Mouse (Mus musculus): Measurements from ENCODE around the gene Tnfsf15.
A peak's percentile ranks its signal among the peaks of the same experiment; 100 is the strongest.

Tnfsf15 gene

DNA sequence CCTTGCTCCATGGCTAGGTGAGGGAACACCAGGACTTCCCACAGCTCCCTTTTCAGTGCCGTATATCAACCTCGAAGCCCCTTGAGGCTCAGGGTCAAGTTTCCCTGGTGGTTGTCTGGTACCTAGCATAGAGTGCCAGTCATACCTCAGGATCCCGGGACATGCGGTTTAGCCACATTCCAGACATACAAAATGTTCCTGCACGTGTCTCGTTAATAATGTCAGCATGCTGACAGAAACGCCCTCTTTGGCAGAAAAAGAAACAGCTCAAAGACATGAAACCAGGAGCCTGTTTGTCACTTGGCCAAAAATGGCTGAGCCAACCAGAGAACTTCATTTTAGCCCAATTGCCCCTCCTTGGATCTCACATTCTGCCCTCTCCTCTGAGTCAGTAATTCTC lies 2.8 kb downstream of the Tnfsf15 start:
- no peak for DNase-seq (ENCODE audit: low read depth, low spot score)

GRCm38 (mm10) chr4:63740761-63741160 lies 4.2 kb downstream of the Tnfsf15 start:
- no peak for DNase-seq (ENCODE audit: low read depth, low spot score)

- no peak for DNase-seq (ENCODE audit: low read depth, low spot score)
Observed at GRCm38 (mm10) chr4:63740001-63740400, 4.9 kb downstream of the Tnfsf15 start.

DNA sequence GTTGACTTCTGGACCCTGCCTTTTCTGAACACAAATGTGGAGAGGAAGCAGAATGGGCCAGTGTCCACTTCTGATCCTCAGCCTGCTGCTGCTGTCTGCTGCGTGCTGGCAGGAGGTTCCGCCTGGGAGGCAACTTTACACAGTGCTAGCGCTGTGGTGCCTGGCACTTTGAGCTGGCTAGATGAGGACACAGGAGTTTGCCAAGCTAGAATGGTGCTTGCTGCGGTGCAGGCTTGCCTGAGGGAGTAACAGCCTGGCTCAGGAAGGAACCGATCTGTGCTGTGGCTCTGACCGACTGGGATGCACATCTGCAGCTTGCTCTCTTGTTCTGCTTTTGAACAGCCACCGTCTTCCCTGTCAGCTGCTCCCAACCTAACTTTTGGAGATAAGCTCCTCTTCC lies 5.4 kb downstream of the Tnfsf15 start:
- no peak for DNase-seq (ENCODE audit: low read depth, low spot score)

GRCm38 (mm10) chr4:63738364-63738997 lies 6.4 kb downstream of the Tnfsf15 start:
- no peak for DNase-seq (ENCODE audit: low read depth, low spot score)

DNA sequence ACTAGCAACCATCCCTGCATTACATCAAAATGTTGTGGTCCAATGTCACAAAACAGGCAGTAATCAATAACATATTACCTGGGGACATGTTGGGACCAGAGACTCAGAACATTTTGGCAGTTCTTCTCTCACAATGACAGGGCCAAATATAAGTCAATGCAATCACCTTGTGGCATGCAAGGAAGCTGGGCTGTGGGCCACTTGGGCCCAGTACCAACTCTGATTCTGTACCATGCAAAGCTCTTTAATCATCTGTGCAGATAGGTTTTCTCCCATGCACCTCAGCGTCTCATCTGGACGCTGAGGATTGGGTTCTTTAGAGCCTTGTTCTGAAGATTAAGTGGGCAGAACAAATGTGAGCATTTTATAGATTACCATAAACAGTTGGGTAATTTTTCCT lies 13.6 kb downstream of the Tnfsf15 start:
- DNase-seq (ENCODE audit: low read depth, low spot score) = no peak

- DNase-seq (ENCODE audit: low read depth, low spot score) = no peak
Observed at GRCm38 (mm10) chr4:63726727-63727126, 18.2 kb downstream of the Tnfsf15 start.

GRCm38 (mm10) chr4:63725981-63726380 lies 18.9 kb downstream of the Tnfsf15 start:
- DNase-seq (ENCODE audit: low read depth, low spot score) = no peak

GRCm38 (mm10) chr4:63717922-63718643 lies 26.8 kb downstream of the Tnfsf15 start:
- DNase-seq (ENCODE audit: low read depth, low spot score) = no peak

DNA sequence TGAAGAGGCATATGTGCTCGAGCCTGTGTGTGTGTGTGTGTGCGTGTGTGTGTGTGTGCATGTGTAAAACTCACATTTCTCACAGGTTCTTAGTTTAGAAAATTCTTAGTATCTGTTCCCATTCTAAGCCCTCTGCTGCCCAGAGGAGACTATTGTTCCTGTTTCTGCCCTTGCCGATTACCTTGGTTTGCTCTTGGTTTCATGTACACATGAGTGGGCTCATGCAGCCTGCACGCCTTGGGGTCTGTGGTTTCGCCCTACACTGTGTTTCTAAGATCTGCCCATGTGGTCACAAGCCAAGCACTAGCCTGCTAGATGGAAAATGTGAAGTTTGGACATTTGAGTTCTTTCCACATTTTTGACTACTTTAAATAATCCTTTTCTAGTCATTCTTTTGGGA lies 33.0 kb downstream of the Tnfsf15 start:
- DNase-seq (ENCODE audit: low read depth, low spot score) = no peak

- DNase-seq (ENCODE audit: low read depth, low spot score) = no peak
Observed at GRCm38 (mm10) chr4:63710431-63711220, 34.3 kb downstream of the Tnfsf15 start.

DNA sequence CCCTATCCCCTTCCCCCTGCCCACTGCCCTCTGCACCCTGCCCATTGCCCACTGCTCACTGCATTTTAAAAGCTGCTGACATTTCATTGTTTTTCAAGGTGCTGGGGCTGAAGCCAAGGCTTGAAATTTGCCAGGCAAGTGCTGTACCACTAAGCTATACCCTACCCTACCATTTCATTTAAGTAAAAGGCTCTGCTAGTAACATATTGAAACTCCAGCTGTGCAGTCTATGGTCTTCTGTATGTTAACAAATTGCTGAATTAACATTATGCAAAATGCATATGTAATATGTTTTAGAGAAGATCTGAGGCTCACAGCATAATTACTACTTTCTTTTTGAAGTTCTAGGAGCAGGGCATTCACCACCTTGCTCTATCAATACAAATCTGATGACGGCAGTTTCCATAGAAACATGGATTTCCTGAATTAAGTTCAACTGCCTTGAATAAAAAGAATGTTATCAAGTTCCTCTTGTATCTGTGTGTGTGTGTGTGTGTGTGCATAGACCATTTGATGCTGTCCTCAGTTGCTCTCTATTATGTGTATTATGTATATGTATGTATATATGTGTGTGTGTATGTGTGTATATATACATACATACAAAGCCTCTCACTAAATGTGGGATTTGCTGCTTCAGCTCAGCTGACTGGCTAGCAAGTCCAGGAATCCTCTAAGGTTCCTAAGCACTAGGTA lies 38.5 kb downstream of the Tnfsf15 start:
- no peak for DNase-seq (ENCODE audit: low read depth, low spot score)

- DNase-seq (ENCODE audit: low read depth, low spot score) = peak; percentile 7
Observed at GRCm38 (mm10) chr4:63704232-63704631, 40.7 kb downstream of the Tnfsf15 start.

DNA sequence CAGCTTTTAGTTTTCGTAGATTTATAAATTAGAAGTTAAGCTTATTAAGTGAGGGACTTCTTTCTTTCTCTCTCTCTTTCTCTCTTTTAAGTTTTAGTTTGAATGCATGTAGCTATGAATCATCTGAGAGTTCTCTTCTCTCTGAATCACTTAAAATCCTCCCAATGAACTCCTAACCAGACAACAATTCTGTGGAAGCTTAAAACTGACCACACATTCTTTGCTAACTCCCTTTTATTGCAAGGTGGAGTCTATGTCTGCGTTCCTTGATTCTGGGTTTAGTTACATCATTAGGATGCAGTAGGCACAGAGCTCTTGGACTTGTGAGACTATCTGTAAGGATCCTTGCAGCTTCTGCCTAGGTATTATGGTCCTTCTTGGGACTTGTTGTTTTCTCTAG lies 41.2 kb downstream of the Tnfsf15 start:
- no peak for DNase-seq (ENCODE audit: low read depth, low spot score)

DNA sequence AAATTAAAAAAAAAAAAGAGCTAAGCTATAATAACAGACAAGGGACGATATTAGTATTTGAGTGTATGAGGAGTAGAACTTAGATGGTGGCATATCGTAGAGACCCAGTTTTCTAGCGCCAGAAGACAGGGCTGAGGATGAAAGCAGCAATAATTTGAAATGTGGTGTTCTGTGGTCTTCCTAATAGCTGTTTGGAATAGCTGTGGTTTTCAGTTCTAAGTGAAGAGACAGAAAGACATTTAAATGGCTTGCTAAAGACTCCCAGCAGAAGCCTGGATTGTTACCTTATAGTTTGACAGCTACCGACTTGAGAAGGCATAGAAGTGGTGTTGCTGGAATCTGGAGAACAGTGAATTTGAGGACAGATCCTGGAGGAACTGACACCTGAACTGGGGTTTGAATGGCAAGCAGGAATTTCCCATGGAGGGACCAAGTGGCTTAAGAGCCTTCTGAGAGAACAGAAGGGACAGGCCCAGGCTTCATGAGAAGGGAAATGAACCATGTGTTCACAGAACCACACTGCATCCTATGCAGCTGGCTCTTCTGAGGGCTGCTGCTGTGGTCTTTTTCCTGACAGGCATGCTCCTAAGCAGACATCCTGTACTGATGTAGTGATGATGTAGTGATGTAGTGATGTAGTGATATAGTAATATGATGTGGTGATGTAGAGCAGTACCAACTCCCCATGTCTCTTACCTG lies 42.8 kb downstream of the Tnfsf15 start:
- DNase-seq (ENCODE audit: low read depth, low spot score) = no peak

DNA sequence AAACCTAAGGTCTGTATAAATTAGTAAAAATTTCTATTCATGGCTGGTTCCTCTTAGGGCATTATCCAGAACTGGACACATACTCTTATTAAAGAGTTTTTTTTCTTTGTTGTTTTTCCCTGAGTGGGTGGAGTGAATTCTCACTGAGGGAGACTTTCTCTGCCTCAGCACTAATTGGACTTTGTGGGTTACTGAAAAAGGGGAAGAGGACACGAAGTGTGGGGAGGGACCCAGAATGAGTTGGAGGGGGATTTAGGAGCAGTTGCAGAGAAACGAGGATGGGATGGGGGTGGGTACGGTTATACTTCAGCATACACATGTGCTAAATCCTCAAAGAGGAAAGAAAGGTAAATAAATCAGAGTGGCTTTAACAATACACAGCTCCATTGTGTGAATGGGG lies 45.2 kb downstream of the Tnfsf15 start:
- no peak for DNase-seq (ENCODE audit: low read depth, low spot score)

- no peak for DNase-seq (ENCODE audit: low read depth, low spot score)
Observed at GRCm38 (mm10) chr4:63696921-63697320, 48.0 kb downstream of the Tnfsf15 start.

DNA sequence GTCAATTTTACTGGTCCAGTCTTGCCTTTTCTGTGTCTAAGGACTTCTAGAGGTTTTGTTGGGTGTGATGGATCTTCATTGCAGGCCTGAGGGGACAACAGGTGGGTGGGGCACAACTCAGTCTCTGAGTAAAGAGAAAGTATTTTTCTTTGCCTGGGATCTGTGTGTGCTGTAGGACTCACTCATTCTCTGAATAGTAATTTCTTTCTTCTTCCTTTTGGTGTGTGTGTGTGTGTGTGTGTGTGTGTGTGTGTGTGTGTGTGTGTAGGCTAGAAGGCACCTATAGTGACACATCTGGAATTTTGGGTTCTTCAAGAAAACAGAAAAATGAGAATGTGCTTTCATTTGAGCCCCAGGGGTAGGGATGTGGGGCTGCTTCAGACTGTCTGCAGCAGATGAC lies 52.6 kb downstream of the Tnfsf15 start:
- DNase-seq (ENCODE audit: low read depth, low spot score) = no peak

DNA sequence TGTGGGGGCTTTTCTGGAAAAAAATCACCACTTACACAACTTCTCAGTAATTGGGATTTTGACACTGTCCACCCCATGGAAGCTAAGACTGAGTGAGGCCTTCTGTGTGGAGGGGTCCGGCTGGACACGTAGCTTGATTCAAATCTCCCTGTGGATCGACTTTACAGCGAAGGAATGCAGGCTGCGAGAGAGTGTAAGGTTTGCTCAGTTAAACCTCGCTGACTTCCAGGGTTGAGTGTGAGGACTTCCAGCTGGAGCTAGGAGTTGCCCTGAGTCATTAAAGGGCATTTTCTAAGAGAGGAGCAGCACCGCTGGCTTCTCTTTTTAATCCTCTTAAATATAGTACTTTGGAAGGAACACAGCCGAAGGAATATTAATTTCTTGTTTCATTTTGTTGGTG lies 57.5 kb downstream of the Tnfsf15 start:
- DNase-seq (ENCODE audit: low read depth, low spot score) = no peak

DNA sequence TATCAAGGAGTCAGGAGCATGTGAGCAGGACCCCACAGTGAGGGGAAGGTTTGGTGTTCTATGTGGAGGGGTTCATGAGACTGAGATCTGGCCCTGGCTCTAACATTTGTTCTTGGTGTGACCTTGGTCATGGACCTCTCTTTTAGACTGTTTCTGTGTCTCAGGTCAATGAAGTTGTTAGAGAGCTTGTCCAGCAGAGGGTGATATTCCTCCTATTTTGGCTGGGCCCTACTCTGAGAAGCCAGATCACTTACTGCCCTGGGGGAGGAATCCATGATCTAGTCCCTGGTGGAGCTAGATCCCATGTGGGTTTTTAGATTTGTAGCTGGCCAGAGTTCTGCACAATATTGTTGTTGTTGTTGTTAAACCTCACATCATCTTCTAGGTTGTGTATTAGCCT lies 58.8 kb downstream of the Tnfsf15 start:
- peak; percentile 77 for DNase-seq (ENCODE audit: low read depth, low spot score)

DNA sequence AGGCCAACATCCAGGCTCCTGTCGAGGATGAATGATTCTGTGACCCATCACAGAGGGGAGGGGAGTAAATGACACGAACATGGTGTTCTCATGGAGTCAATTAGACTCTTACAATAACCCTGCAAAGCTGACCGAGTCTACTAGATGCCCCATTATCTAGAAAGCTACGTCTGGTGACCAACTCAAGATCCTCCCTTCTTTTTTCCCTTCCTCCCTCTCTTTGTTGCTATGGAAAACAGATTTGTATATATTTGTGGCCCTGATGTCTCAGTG lies 59.7 kb downstream of the Tnfsf15 start:
- DNase-seq (ENCODE audit: low read depth, low spot score) = no peak
